Mouse (Mus musculus): ENCODE data around the gene Vldlr.

GRCm38 (mm10) chr19:27243527-27243926 is 27.2 kb downstream of the Vldlr start:
- TF ChIP-seq KAT2A (conservative IDR thresholded peaks at IDR 0.05; ENCODE audit: low read depth, low read length) (no peak), HCFC1 (IDR thresholded peaks at IDR 0.05; ENCODE audit: low read depth, low read length) (no peak), GATA1 (IDR thresholded peaks at IDR 0.05; ENCODE audit: low read depth, low read length) (no peak), CTCF (IDR thresholded peaks at IDR 0.05 in 2 of 3, conservative IDR thresholded peaks at IDR 0.05 in 1 of 3; ENCODE audit: control insufficient read depth in 1 of 3, insufficient read depth in 1 of 3, low read depth in 2 of 3, low read length in 3 of 3, poor library complexity in 1 of 3, severe bottlenecking in 1 of 3) (no peak), EP300 (IDR thresholded peaks at IDR 0.05; ENCODE audit: low read depth in 1 of 2, low read length in 2 of 2) (no peak)
